Mouse (Mus musculus) lung, postnatal 0 days (tissue): ENCODE measurements around the gene Pnp2. TPM values are rescaled to one million over a fixed set of nuclear protein-coding genes. Genes with fewer than 3 reads are reported as not detected.
"Not testable (repeated sequence)": the region's sequence is repeated elsewhere in the genome, so short reads cannot be mapped to it uniquely, and the experiment has no call there.

Source experiments
- ATAC-seq: fragments of 200-750 bp; cut with Nextera tagmentation; 2 replicates; pipeline ENCODE4 v1.8.0; 2017; ENCODE audit warnings: moderate library complexity
- DNase-seq: peaks from one replicate; pipeline ENCODE4 v3.0.0-alpha.2; 2016; ENCODE audit warnings: low spot score
- H3K27ac ChIP-seq: fragments of 300-500 bp; sonication (generic); 2 replicates; pipeline ENCODE4 v1.5.1; 2014; ENCODE audit warnings: antibody characterized with exemption, mild to moderate bottlenecking, low read length, mixed read lengths
- H3K27me3 ChIP-seq: fragments of 300-500 bp; sonication (generic); replicated peaks from 2 replicates; pipeline ENCODE4 v1.6.1; 2014; ENCODE audit warnings: low read length, mixed read lengths; ENCODE audit not compliant: insufficient read depth
- H3K36me3 ChIP-seq: fragments of 300-500 bp; sonication (generic); 2 replicates; pipeline ENCODE4 v1.6.1; 2014; ENCODE audit warnings: low read length, mixed read lengths; ENCODE audit not compliant: insufficient read depth
- H3K4me1 ChIP-seq: fragments of 300-500 bp; sonication (generic); 2 replicates; pipeline ENCODE4 v1.6.1; 2014; ENCODE audit warnings: antibody characterized with exemption, low read depth, low read length, mixed read lengths; ENCODE audit not compliant: insufficient read depth
- H3K4me2 ChIP-seq: fragments of 300-500 bp; sonication (generic); replicated peaks from 2 replicates; pipeline ENCODE4 v1.6.1; 2014; ENCODE audit warnings: low read depth, mild to moderate bottlenecking, low read length, moderate library complexity, mixed read lengths
- H3K4me3 ChIP-seq: fragments of 300-500 bp; sonication (generic); 2 replicates; pipeline ENCODE4 v1.5.1; 2014; ENCODE audit warnings: low read depth, low read length
- H3K9ac ChIP-seq: fragments of 300-500 bp; sonication (generic); replicated peaks from 2 replicates; pipeline ENCODE4 v1.6.1; 2014; ENCODE audit warnings: low read depth, mild to moderate bottlenecking
- H3K9me3 ChIP-seq: fragments of 300-500 bp; sonication (generic); 2 replicates; pipeline ENCODE4 v1.6.1; 2016; ENCODE audit warnings: low read length, mixed read lengths
- CTCF ChIP-seq: IDR thresholded peaks from 2 replicates; pipeline ENCODE4 v1.5.1; 2016; ENCODE audit warnings: antibody characterized with exemption, mild to moderate bottlenecking
- EP300 ChIP-seq: IDR thresholded peaks from 2 replicates; pipeline ENCODE4 v1.6.1; 2016; ENCODE audit warnings: antibody characterized with exemption, mild to moderate bottlenecking, control low read depth
- WGBS: fragments of 180-500 bp; shearing (Covaris S2); extraction: QIAGEN DNeasy Blood & Tissue Kit; methylation state at CpG from one replicate; pipeline ENCODE4 v1.1.7; 2014; 5-methylcytosine and 5-hydroxymethylcytosine counted together
- polyA plus RNA-seq: library from polyadenylated mRNA; unstranded; fragments of >200 nt; fragmentation: Nextera tagmentation; extraction: Ambion mirVana; gene quantifications from 2 replicates; pipeline ENCODE4 v1.2.1, GENCODE M21; 2015

Pnp2 gene
- polyA plus RNA-seq, 1 experiment from 2014 or later = 1.2 TPM

- no peak overlapping the region for H3K9ac ChIP-seq
- no peaks in the 10 kb centered on the region for H3K27me3 ChIP-seq
- TF ChIP-seq EP300 (no peak), CTCF (no peak)
- H3K9me3 ChIP-seq = no peaks in the 10 kb centered on the region
- H3K4me1 ChIP-seq = no peaks in the 10 kb centered on the region
- DNase-seq = peak; percentile 11
- H3K4me3 ChIP-seq = no peak overlapping the region
- H3K27ac ChIP-seq = no peak overlapping the region
- WGBS = 39% methylated on average over 12 of the region's 12 CpGs
- ATAC-seq = no peak
- H3K36me3 ChIP-seq = no peaks in the 10 kb centered on the region
- no peak overlapping the region for H3K4me2 ChIP-seq
These were observed 14.1 kb downstream of the Pnp2 start for GRCm38 (mm10) chr14:50969558-50970544.

- Histone ChIP-seq H3K4me3 (no peak overlapping the region), H3K4me2 (no peak overlapping the region), H3K4me1 (no peaks in the 10 kb centered on the region), H3K9me3 (no peaks in the 10 kb centered on the region), H3K27ac (no peak overlapping the region), H3K27me3 (no peaks in the 10 kb centered on the region), H3K36me3 (no peaks in the 10 kb centered on the region), H3K9ac (no peak overlapping the region)
- TF ChIP-seq EP300 = no peak
- no peak for TF ChIP-seq CTCF
- DNase-seq = no peak
- 63% methylated on average over 1 of the region's 1 CpGs for WGBS
- no peak for ATAC-seq
These were observed 15.0 kb downstream of the Pnp2 start for GRCm38 (mm10) chr14:50970822-50971221.

DNA sequence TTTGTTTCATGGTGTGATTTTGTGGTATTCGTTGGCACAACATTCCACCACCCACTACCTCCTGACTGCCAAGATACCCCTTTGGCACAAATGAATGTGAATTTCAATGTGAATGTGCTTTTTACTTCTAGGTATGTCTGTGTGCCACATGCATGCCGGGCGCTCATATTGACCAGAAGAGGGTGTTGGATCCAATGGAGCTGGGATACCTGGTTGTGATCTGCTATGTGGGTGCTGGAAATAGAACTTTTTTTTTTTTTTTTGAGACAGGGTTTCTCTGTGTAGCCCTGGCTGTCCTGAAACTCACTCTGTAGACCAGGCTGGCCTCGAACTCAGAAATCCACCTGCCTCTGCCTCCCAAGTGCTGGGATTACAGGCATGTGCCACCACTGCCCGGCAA is 17.3 kb downstream of the Pnp2 start:
- not testable (repeated sequence) for H3K27ac ChIP-seq, ATAC-seq, H3K36me3 ChIP-seq, H3K27me3 ChIP-seq, H3K4me1 ChIP-seq, DNase-seq, H3K4me2 ChIP-seq, H3K9ac ChIP-seq, H3K4me3 ChIP-seq, H3K9me3 ChIP-seq
- 82% methylated on average over 4 of the region's 5 CpGs for WGBS

DNA sequence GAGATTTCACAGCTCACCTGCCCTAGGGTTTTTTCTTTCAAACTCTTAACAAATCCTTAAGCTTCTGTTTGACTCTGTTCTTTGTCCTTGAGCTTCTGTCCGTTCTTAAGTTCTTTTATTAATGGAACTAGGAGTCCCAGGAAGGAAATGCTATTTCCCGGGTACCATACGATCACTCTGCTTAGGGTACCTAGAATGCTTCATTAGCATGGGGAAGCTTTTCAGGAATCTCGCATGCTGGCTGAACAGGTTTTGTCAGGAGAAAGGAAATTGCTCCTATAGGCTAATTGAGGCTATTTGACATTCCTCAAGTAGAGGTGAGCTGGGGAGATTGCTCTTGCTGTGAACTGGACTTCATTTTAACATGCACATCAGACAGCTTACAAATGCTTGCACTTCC is 17.9 kb downstream of the Pnp2 start:
- Histone ChIP-seq H3K4me1 (no peaks in the 10 kb centered on the region), H3K4me3 (no peak overlapping the region), H3K27ac (no peak overlapping the region), H3K36me3 (no peaks in the 10 kb centered on the region), H3K4me2 (no peak overlapping the region), H3K27me3 (no peaks in the 10 kb centered on the region), H3K9me3 (no peaks in the 10 kb centered on the region), H3K9ac (no peak overlapping the region)
- 30% methylated on average over 4 of the region's 4 CpGs for WGBS
- DNase-seq (no peak), ATAC-seq (no peak)
- TF ChIP-seq CTCF = no peak
- TF ChIP-seq EP300 = no peak

- 63% methylated on average over 5 of the region's 5 CpGs for WGBS
- DNase-seq = no peak
- no peak overlapping the region for H3K9ac ChIP-seq
- no peak for TF ChIP-seq CTCF
- no peak for TF ChIP-seq EP300
- no peak overlapping the region for H3K4me3 ChIP-seq
- no peak overlapping the region for H3K4me2 ChIP-seq
- H3K27ac ChIP-seq = no peak overlapping the region
- no peak for ATAC-seq
- no peaks in the 10 kb centered on the region for H3K27me3 ChIP-seq
- H3K4me1 ChIP-seq = no peaks in the 10 kb centered on the region
- H3K36me3 ChIP-seq = no peaks in the 10 kb centered on the region
- no peaks in the 10 kb centered on the region for H3K9me3 ChIP-seq
These were observed 19.2 kb downstream of the Pnp2 start for GRCm38 (mm10) chr14:50975001-50975400.

- H3K9ac ChIP-seq = no peak overlapping the region
- DNase-seq = peak; percentile 58
- H3K27ac ChIP-seq = no peak overlapping the region
- TF ChIP-seq CTCF (peak; percentile 47), EP300 (no peak)
- no peak; the same call in 1 of the 2 replicates for ATAC-seq
- H3K4me2 ChIP-seq = no peak overlapping the region
- H3K4me1 ChIP-seq = no peaks in the 10 kb centered on the region
- H3K36me3 ChIP-seq = no peaks in the 10 kb centered on the region
- no peaks in the 10 kb centered on the region for H3K9me3 ChIP-seq
- no peaks in the 10 kb centered on the region for H3K27me3 ChIP-seq
- no peak overlapping the region for H3K4me3 ChIP-seq
- 23% methylated on average over 9 of the region's 9 CpGs for WGBS
These were observed 20.9 kb downstream of the Pnp2 start for GRCm38 (mm10) chr14:50976674-50977073.

DNA sequence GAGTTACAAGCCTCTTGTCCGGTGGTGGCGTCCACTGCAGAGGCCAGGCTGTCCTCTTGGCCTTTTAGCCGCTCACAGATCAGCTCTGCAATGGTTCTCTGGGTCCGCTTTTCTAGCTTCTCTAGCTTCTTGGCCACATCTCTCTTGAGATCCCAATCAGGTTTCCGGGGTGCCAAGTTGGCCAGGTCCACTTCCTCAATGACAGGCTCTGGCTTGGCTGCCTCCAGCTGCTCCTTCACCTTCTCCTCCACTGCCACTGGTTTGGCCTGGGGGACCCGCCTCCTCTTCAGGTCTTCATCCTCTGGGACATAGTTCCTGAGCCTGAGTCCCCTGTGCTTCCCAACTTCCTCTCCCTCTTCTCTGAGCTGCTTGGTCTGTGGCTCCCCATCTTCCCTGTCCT is 22.7 kb downstream of the Pnp2 start:
- not testable (repeated sequence) for H3K4me2 ChIP-seq, DNase-seq, H3K9me3 ChIP-seq, H3K4me3 ChIP-seq, H3K9ac ChIP-seq, ATAC-seq, H3K27ac ChIP-seq, H3K36me3 ChIP-seq, H3K27me3 ChIP-seq, H3K4me1 ChIP-seq
- 86% methylated on average over 6 of the region's 6 CpGs for WGBS
